Mouse (Mus musculus) MEL (cell line): ENCODE data around the gene Tbc1d1.

Experiments used
- BHLHE40 ChIP-seq: IDR thresholded peaks from 2 replicates; pipeline ENCODE4 v1.6.1; 2012; ENCODE audit warnings: low read depth, mild to moderate bottlenecking, inconsistent platforms, low read length, improper control_type of control experiment, borderline replicate concordance
- CTCF ChIP-seq, 3 experiments: IDR thresholded peaks in 2 of 3; conservative IDR thresholded peaks in 1 of 3; 2 replicates each; pipeline ENCODE4 v1.5.1; 2011 to 2012; ENCODE audit warnings: low read length in 3 of 3, low read depth in 2 of 3, mild to moderate bottlenecking in 2 of 3, improper control_type of control experiment in 1 of 3, inconsistent platforms in 1 of 3, mixed read lengths in 1 of 3, moderate library complexity in 1 of 3; ENCODE audit not compliant: control insufficient read depth in 1 of 3, insufficient read depth in 1 of 3, poor library complexity in 1 of 3, severe bottlenecking in 1 of 3
- EP300 ChIP-seq, 2 experiments: IDR thresholded peaks; 2 replicates each; pipeline ENCODE4 v1.6.1; 2011; ENCODE audit warnings: improper control_type of control experiment in 2 of 2, low read length in 2 of 2, low read depth in 1 of 2, mild to moderate bottlenecking in 1 of 2
- GATA1 ChIP-seq: IDR thresholded peaks from 2 replicates; pipeline ENCODE4 v1.6.1; 2011; ENCODE audit warnings: low read depth, low read length, improper control_type of control experiment
- HCFC1 ChIP-seq: IDR thresholded peaks from 2 replicates; pipeline ENCODE4 v1.6.1; 2012; ENCODE audit warnings: low read depth, mild to moderate bottlenecking, inconsistent platforms, low read length, improper control_type of control experiment, moderate library complexity
- MEF2A ChIP-seq: IDR thresholded peaks from 2 replicates; pipeline ENCODE4 v1.6.1; 2014; ENCODE audit warnings: low read depth, mild to moderate bottlenecking, inconsistent platforms, low read length, improper control_type of control experiment; ENCODE audit not compliant: poor library complexity, insufficient replicate concordance, severe bottlenecking; ENCODE audit errors: extremely low read depth
- MYB ChIP-seq: IDR thresholded peaks from 2 replicates; pipeline ENCODE4 v1.6.1; 2011; ENCODE audit warnings: mild to moderate bottlenecking, low read depth, low read length, improper control_type of control experiment
- POLR2A ChIP-seq, 2 experiments: IDR thresholded peaks; 2 replicates each; pipeline ENCODE4 v1.6.1; 2011 to 2012; ENCODE audit warnings: low read length in 2 of 2, mild to moderate bottlenecking in 2 of 2, control low read depth in 1 of 2, improper control_type of control experiment in 1 of 2, low read depth in 1 of 2, moderate library complexity in 1 of 2; ENCODE audit not compliant: control insufficient read depth in 1 of 2, insufficient read depth in 1 of 2, poor library complexity in 1 of 2
- POLR2AphosphoS5 ChIP-seq: IDR thresholded peaks from 2 replicates; pipeline ENCODE4 v1.6.1; 2012; ENCODE audit warnings: low read depth, borderline replicate concordance, mild to moderate bottlenecking, inconsistent platforms, low read length, moderate library complexity, mixed read lengths
- RCOR1 ChIP-seq: IDR thresholded peaks from 2 replicates; pipeline ENCODE4 v1.6.1; 2012; ENCODE audit warnings: low read depth, mild to moderate bottlenecking, inconsistent platforms, low read length, improper control_type of control experiment
- SMC3 ChIP-seq: IDR thresholded peaks from 2 replicates; pipeline ENCODE4 v1.6.1; 2011; ENCODE audit warnings: low read depth, low read length, improper control_type of control experiment
- TAL1 ChIP-seq: IDR thresholded peaks from 2 replicates; pipeline ENCODE4 v1.6.1; 2012; ENCODE audit warnings: mild to moderate bottlenecking, inconsistent platforms, low read length, moderate library complexity, mixed read lengths
- ZC3H11A ChIP-seq: IDR thresholded peaks from 2 replicates; pipeline ENCODE4 v1.6.1; 2012; ENCODE audit warnings: low read depth, mild to moderate bottlenecking, inconsistent platforms, low read length, improper control_type of control experiment

GRCm38 (mm10) chr5:64215806-64216205 is 59.7 kb downstream of the Tbc1d1 start:
- TF ChIP-seq EP300 (IDR thresholded peaks at IDR 0.05; ENCODE audit: low read depth in 1 of 2, low read length in 2 of 2) (no peak), POLR2AphosphoS5 (no peak), ZC3H11A (no peak), TAL1 (no peak), BHLHE40 (no peak), RCOR1 (no peak), CTCF (IDR thresholded peaks at IDR 0.05 in 2 of 3, conservative IDR thresholded peaks at IDR 0.05 in 1 of 3; ENCODE audit: control insufficient read depth in 1 of 3, insufficient read depth in 1 of 3, low read depth in 2 of 3, low read length in 3 of 3, poor library complexity in 1 of 3, severe bottlenecking in 1 of 3) (no peak), SMC3 (no peak), HCFC1 (no peak), MYB (no peak), POLR2A (IDR thresholded peaks at IDR 0.05; ENCODE audit: control insufficient read depth in 1 of 2, insufficient read depth in 1 of 2, low read depth in 1 of 2, low read length in 2 of 2, poor library complexity in 1 of 2) (no peak), GATA1 (no peak), MEF2A (no peak)
